Mouse (Mus musculus): ENCODE data around the gene Dhrs1. TPM values are rescaled to one million over a fixed set of nuclear protein-coding genes. Genes with fewer than 3 reads are reported as not detected.

Dhrs1 gene
- total RNA-seq, 2 experiments from 2014 or later, result 29.5 to 32.1 TPM

Other genes starting within 250 kb of the Dhrs1 start
- gene Cpne6, start 235.2 kb downstream of the Dhrs1 start, total RNA-seq (2021), result not detected
- gene Nrl, start 220.7 kb downstream of the Dhrs1 start, total RNA-seq (2021), result not detected
- 1 to 10 TPM; 2.8 to 3.1 TPM for gene Pck2, start 205.4 kb downstream of the Dhrs1 start, total RNA-seq (2021)
- 100 to 1,000 TPM; 134 to 136 TPM for gene Dcaf11, start 185.7 kb downstream of the Dhrs1 start, total RNA-seq (2021)
- not detected for gene A730061H03Rik, start 185.3 kb downstream of the Dhrs1 start, total RNA-seq (2021)
- 100 to 1,000 TPM; 273 to 289 TPM for gene Fitm1, start 170.1 kb downstream of the Dhrs1 start, total RNA-seq (2021)
- 10 to 100 TPM; 65.1 to 72.7 TPM for gene Psme1, start 167.6 kb downstream of the Dhrs1 start, total RNA-seq (2021)
- 10 to 100 TPM; 38.2 to 40.5 TPM for gene Emc9, start 160.4 kb downstream of the Dhrs1 start, total RNA-seq (2021)
- 10 to 100 TPM; 50.1 to 56.1 TPM for gene Psme2, start 154.6 kb downstream of the Dhrs1 start, total RNA-seq (2021)
- 10 to 100 TPM; 19.0 to 19.8 TPM for gene Rnf31, start 154.0 kb downstream of the Dhrs1 start, total RNA-seq (2021)
- 1 to 10 TPM; 2.9 to 4.8 TPM for gene Irf9, start 142.1 kb downstream of the Dhrs1 start, total RNA-seq (2021)
- not detected for gene Rec8, start 127.7 kb downstream of the Dhrs1 start, total RNA-seq (2021)
- 10 to 100 TPM; 72.0 to 73.8 TPM for gene Ipo4, start 109.7 kb downstream of the Dhrs1 start, total RNA-seq (2021)
- 1 to 10 TPM; 1.4 to 1.6 TPM for gene Gm49378, start 107.8 kb downstream of the Dhrs1 start, total RNA-seq (2021)
- gene Tm9sf1, start 101.9 kb downstream of the Dhrs1 start, total RNA-seq (2021), result 10 to 100 TPM; 15.7 to 16.4 TPM
- gene Tssk4, start 95.5 kb downstream of the Dhrs1 start, total RNA-seq (2021), result under 1 TPM in 1 of 2 experiments, not detected in 1; 0.24 TPM
- 10 to 100 TPM; 20.9 to 22.2 TPM for gene Mdp1, start 85.2 kb downstream of the Dhrs1 start, total RNA-seq (2021)
- gene Gmpr2, start 73.7 kb downstream of the Dhrs1 start, total RNA-seq (2021), result 1 to 10 TPM; 2.1 to 2.4 TPM
- 100 to 1,000 TPM; 188 to 201 TPM for gene Nedd8, start 73.6 kb downstream of the Dhrs1 start, total RNA-seq (2021)
- 10 to 100 TPM; 12.1 to 15.7 TPM for gene Tinf2, start 63.9 kb downstream of the Dhrs1 start, total RNA-seq (2021)
- under 1 TPM in 1 of 2 experiments, not detected in 1; 0.17 TPM for gene Tgm1, start 31.8 kb downstream of the Dhrs1 start, total RNA-seq (2021)
- 10 to 100 TPM; 10.4 to 11.5 TPM for gene Rabggta, start 23.4 kb downstream of the Dhrs1 start, total RNA-seq (2021)
- 1 to 10 TPM; 9.0 to 9.4 TPM for gene Nop9, start within 50 bp of the Dhrs1 start, total RNA-seq (2021)
- gene Cideb, start 12.8 kb upstream of the Dhrs1 start, total RNA-seq (2021), result not detected
- gene Ltb4r2, start 15.7 kb upstream of the Dhrs1 start, total RNA-seq (2021), result not detected
- gene Ltb4r1, start 20.3 kb upstream of the Dhrs1 start, total RNA-seq (2021), result under 1 TPM; 0.16 to 0.17 TPM
- 1 to 10 TPM; 3.8 to 9.1 TPM for gene Adcy4, start 38.4 kb upstream of the Dhrs1 start, total RNA-seq (2021)
- 1 to 10 TPM; 1.6 to 2.5 TPM for gene Ripk3, start 43.2 kb upstream of the Dhrs1 start, total RNA-seq (2021)
- gene Nfatc4, start 77.5 kb upstream of the Dhrs1 start, total RNA-seq (2021), result 1 to 10 TPM; 1.5 to 3.3 TPM
- 1 to 10 TPM; 1.2 to 1.8 TPM for gene Nynrin, start 108.3 kb upstream of the Dhrs1 start, total RNA-seq (2021)
- not detected for gene Cbln3, start 138.7 kb upstream of the Dhrs1 start, total RNA-seq (2021)
- gene Khnyn, start 139.3 kb upstream of the Dhrs1 start, total RNA-seq (2021), result 1 to 10 TPM; 5.4 to 5.5 TPM
- gene Sdr39u1, start 154.6 kb upstream of the Dhrs1 start, total RNA-seq (2021), result 100 to 1,000 TPM; 125 to 126 TPM
- gene Cma1, start 199.0 kb upstream of the Dhrs1 start, total RNA-seq (2021), result 1 to 10 TPM; 3.2 to 3.3 TPM
- gene Cma2, start 205.3 kb upstream of the Dhrs1 start, total RNA-seq (2021), result not detected

All from gastrocnemius, adult 18-20 months (tissue).